Mouse (Mus musculus) brain, embryonic 14.5 days (tissue): ENCODE measurements around the gene Traip.

ENCODE experiments used
- CTCF ChIP-seq: fragments of 200-500 bp; IDR thresholded peaks from 2 replicates; pipeline ENCODE4 v1.5.1; 2012; ENCODE audit warnings: inconsistent platforms, mild to moderate bottlenecking, moderate library complexity, borderline replicate concordance; ENCODE audit not compliant: insufficient read depth, insufficient read length; ENCODE audit errors: extremely low read depth
- POLR2A ChIP-seq: fragments of 200-500 bp; IDR thresholded peaks from 2 replicates; pipeline ENCODE4 v1.6.1; 2012; ENCODE audit warnings: mild to moderate bottlenecking, inconsistent platforms, borderline replicate concordance; ENCODE audit not compliant: poor library complexity, insufficient read depth, insufficient read length, severe bottlenecking; ENCODE audit errors: extremely low read depth

DNA sequence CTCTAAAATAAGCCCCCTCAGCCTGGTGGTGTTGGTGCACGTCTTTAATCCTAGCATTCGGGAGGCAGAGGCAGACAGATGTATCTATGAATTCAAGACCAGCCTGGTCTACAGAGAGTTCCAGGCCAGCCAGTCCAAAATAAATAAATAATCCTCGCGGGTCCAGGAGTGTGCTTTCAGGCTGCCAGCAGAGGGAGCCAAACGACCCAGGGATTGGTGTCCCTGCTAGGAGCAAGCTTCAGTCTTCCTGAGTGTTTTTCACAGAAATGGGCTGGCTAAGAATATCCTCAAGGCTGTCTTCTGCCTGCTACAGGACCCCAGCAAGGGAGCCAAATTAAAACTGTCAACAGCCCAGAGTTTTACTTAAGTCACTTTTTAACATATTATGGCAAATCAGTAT, 13.8 kb downstream of the Traip start:
- TF ChIP-seq CTCF: peak; percentile 96
- no peak for TF ChIP-seq POLR2A
